Mouse (Mus musculus) cerebellum, postnatal 4 days (tissue): ENCODE measurements around the gene Prss8.
A peak's percentile ranks its signal among the peaks of the same experiment; 100 is the strongest.
"Not testable (repeated sequence)": the region's sequence is repeated elsewhere in the genome, so short reads cannot be mapped to it uniquely, and the experiment has no call there.

ENCODE experiments used
- DNase-seq, 2 experiments: peaks; one replicate each; pipeline ENCODE4 v3.0.0; 2022; ENCODE audit warnings: low spot score in 2 of 2, mixed read lengths in 1 of 2

Gene Prss8

GRCm38 (mm10) chr7:127929923-127930322 is at the start of gene Prss8:
Gene Prss8 (minus strand): TSS chr7:127930104.
- DNase-seq: no peak

DNA sequence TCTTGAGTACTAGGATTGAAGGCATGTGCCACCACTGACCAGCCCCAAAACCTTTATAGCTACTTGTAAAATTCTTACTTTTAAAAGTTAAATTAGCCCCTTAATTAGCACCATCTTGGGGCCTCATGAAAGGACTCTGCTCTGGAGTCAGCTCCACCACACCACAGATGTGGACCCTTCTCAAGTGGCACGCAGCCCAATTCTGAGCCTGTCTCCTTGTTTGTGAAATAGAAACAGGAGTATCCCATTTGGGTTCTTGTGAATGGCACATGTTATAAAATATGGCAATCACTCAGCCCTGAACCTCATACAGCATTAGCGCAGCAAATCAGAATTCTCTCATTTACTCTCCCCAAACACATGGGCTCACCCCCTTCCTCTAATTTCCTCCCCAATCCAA is 49.0 kb upstream of the Prss8 start:
- no peak for DNase-seq

- no peak for DNase-seq
These were observed 44.6 kb upstream of the Prss8 start for GRCm38 (mm10) chr7:127974413-127974930.

GRCm38 (mm10) chr7:127967922-127968828 is 38.3 kb upstream of the Prss8 start:
- peak; percentile 38 to 72 for DNase-seq

DNA sequence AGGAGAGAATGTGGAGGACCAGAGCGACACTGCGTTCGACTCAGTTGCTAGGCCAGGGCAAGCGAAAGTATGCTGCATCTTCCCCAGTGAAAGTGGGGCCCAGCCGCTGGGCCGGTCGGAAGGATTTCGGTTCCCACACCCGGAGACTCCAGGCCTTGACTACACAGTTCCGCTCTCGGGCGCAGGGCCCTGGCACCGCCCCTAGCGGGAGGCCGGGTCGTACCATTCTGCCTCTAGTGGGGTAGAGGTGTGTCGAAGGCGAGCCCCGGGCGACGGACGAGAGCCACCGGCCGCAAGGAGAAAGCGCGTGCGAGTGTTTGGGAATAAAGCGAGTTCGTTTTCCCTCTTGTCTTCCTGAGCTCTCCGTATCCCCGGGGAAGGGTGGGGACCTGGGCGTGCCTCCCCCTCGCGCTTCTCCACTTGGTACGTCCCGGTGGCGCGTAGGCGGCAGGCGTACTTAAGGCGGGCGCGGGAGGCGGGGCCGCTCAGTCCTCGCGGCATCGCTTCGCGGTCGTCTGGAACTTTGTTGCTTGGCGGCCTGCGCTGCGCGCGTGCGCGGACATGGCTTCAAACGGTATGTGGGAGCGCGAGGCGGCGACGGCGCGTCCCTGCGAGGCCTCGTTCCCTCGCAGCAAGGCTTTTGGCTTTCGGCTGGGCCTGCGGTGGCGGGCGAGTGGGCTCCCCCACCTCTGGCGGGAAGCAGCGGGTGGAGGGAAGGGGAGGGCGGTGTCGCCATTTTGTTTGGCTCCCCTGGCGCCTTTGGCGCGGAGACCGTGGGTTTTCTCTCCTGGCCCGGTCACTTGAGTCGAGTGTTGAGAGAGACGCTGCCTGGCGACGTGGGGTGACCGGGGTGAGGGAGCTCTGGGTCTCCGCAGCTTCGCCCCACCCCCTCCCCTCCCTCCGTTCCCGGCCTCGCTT is 37.4 kb upstream of the Prss8 start, which contains the start of gene Fus:
TSS of gene Fus (plus strand) at position 454 of the 918 bp plus-strand sequence.
- DNase-seq: peak; percentile 98

- DNase-seq: no peak
These were observed 36.5 kb upstream of the Prss8 start for GRCm38 (mm10) chr7:127966371-127966918.

DNA sequence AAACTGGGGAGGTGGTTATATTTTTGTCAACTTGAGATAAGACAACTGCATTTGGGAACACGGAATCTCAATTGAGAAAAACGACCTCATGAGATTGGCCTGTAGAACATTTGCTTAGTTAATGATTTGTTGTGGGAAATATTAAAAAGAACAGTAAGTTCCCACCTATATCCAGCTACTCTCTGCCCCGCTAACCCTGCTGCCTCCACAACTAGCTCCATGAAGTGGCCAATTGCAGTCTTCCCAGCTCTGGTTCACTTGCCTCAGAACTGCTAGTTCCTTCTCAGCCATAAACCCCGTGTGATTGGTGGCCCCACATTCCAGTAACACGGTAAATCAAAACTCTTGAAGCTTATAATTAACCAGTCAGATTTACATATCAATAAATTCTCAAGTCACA is 29.5 kb upstream of the Prss8 start:
- no peak for DNase-seq

- DNase-seq: no peak
These were observed 23.1 kb upstream of the Prss8 start for GRCm38 (mm10) chr7:127952864-127953581.

- no peak for DNase-seq
These were observed 16.6 kb upstream of the Prss8 start, which contains the start of gene Prss36 for GRCm38 (mm10) chr7:127946470-127947023. Gene Prss36 (minus strand): TSS chr7:127946725.

- no peak for DNase-seq
These were observed 14.7 kb upstream of the Prss8 start for GRCm38 (mm10) chr7:127944614-127945013.

GRCm38 (mm10) chr7:127942097-127942496 is 12.2 kb upstream of the Prss8 start:
- not testable (repeated sequence) for DNase-seq

DNA sequence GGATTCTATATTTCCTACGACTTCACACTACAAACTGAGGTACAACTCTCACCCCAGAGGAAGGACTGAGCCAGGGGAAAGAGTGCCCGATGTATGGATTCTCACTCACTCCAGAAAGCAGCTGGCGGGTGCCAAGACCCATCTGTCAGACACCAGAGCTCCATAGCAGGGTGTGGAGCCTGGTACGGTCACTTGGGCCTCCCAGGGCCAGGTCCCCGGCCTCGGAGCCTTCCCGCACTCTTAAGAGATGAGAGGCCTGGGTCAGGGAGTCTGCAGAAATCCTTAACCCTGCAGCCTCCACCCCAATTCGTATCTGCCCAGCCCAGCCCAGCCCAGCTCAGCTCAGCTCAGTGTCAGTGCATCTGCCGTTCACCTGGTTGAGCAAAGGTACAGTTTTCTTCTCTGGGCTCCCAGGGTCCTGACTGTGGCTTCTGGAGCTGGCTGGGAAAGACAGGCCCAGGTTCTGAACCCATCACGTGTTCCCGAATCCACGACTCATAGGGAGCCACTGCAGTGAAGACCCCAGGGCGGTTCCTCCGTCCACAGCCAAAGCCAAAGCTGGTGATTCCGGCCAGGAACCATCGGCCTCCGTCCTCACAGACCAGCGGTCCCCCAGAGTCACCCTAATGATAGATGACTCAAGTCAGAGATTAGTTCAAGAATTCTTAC is 6.4 kb upstream of the Prss8 start:
- no peak for DNase-seq

DNA sequence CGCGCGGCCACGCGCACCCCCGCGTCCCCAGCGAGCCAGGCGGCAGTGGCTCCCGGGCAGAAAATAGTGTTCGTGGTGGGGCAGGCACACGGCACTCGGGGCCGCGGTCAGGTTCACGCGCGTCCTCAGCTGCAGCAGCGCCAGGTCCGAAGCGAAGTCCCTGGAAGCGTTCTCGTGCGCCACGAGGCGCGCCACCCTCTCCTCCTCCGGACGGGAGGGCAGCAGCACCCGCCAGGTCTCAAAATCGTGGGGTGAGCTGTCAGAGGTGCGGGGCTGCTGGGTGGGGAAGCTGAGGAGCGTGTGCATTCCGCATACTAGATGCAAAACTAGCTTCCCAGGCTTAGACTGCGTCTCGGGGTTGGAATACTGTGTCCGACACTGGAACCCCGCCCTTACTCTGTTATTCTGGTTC is 5.8 kb upstream of the Prss8 start:
- DNase-seq: no peak

GRCm38 (mm10) chr7:127935028-127935722 is 5.3 kb upstream of the Prss8 start:
- DNase-seq: peak; percentile 92 to 97

DNA sequence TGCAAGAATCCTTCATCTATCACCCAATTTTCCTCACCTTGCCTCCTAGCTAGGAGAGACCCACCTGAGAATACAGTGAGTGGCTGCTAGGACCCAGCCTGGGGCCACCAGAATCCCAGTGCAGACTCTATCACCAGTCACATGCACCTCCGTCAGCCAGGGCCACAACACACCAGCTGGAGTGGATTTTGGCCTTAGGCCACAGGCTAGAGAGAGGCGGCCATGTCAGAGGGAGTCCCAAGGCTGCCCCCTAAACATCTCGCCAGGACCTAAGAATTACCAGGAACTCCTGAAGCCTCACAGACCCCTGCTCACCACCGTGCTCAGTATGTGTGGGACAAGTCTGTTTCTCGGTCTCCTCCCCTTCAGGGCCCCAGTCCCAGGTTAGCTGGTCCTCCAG is 4.2 kb upstream of the Prss8 start:
- no peak for DNase-seq

DNA sequence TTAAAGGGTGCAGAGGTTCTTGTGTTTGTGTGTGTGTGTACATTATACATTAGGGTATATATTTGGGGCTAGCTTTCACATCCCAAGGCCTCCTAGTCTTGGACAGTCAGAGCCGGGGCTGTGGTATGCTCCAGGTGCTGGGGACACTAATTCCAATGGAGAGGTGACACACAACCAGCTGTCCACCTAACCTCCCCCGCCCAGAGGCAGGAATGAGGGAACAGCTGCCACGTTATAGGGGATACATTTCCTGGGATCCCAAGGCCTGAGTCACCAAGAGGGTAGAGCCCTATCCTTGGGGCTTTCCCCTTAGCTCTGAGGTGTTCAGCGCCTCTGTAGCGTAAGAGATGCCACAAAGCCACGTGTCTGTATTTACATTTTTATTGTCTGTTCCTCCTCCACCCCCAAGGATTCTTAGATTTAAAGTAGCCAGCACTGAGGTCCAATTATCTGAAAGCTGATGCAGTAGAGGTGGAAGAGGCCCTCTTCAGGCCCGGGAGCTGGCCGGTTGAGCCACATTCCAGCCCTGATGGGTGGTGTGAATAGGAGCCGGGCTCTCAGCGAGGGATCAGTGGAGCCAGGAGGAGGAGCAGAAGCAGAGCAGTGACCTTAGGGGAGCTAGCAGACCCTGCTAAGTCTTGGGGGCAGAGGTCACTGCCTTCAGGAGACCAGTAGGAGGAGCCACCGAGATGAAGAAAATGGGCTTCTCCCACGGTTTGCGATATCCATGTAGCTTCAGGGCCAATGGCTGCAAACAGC is 2.5 kb upstream of the Prss8 start:
- no peak for DNase-seq

DNA sequence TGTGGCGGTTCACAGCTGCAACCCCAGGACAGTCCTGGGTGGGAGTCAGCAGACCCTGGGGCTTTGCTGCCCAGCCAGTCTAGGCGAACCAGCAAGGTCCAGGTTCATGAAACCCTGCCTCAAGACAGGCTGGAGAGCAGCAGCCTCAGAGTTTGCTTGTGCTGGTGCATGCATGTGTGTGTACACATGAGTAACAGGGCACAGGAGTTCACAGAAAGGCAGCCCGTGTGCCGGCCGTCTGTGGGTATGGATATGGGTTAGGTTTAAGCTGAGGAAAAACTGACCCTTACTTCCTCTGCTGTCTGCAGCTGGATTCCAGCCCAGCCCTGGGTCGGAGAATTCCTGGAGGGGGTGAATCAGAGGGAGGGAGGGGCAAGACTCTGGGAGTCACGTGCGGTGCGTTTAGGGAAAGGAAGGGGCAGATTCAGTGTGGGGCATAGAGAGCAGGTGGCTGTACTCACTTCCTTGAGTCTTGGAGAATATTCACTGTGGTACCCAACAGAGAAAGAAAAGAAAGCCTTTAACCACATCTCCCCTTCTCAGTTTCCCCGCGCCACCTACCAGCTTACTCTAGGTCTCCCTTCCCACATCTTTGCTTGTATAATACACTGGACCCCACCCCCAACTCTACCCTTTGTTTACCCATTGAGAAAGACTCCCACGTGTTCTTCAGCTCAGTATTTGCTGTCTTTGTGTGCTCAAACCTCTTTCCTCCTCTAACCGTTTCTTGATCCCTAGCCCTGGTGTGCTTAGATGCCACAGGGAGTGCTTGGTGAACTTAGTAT is 1.6 kb upstream of the Prss8 start:
- no peak for DNase-seq

DNA sequence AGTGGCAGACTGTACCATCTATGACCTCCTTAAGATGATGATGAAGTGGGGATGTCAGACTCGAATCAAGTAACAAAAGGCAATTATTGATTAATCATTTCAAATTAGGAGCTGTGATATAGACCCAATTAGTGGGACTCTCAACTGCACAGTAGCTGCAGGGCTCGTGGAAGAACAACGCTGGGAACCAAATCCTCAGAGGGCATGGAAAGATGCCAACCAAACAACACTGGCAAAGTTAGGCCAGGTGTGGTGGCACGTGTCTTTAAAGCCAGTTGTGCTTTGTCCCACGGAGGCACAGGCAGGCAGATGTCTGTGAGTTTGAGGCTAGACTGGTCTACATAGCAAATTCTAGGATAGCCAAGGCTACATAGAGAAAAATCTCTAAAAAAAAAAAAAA is 732 bp upstream of the Prss8 start:
- no peak for DNase-seq
